Mouse (Mus musculus): ENCODE data around the gene Fam57a.
A peak's percentile ranks its signal among the peaks of the same experiment; 100 is the strongest.

The Fam57a gene

DNA sequence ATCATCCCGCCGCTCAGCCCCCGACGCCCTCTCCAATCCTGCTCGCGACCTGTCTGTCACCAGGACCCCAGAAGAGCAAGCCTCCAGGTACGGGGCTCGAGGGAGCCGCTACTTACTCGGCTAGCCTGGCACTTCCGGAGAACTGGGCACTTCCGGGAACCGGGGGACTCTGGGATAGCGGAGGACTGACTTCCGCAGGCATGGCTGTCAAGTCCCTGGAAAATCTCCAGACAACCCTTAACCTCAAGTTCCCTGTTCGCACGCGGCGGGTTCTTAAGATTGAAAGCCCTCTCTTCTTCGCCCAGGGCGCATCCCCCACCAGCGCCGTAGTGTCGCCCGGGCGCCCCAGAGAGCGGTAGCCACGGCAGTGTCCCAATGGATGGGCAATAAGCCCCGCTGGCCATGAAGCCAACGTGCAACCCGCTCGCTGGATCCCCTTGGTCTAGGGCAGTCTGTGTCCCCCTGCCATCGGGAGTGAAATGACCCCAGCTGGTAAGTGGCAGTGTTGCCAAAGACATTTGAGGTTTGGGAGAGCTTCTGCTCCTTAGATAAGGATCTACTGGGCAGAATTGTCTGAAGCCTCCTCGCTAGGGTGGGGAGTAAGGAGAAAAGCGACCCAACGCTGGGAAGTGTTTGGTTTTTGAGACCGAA lies at the start of gene Fam57a, which contains the start of gene Vps53:
Gene Fam57a, plus strand, starts transcription at position 177 of the 651 bp plus-strand sequence.
Gene Vps53, minus strand, starts transcription at position 153 of the 651 bp plus-strand sequence.
- peak; percentile 82 for DNase-seq (ENCODE audit: low read depth, low spot score)

DNA sequence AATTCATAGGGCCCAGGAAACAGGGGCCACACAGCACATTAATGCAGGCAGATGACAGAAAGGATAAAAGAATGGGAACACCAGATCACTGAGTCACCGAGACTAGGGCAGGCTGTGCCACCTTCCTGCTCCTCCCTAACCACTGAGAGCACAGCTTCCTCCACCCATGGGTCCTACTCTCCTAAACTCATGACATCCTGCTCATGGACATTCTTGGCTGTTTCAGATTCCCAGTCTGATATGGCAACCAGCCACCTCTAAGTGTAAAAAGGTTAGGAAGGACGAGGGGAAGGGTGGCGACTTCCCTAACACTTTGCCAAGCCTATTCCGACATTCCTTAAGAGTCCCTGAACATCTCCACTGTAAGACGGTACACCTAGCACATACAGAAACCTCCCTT lies 48.6 kb upstream of the Fam57a start:
- DNase-seq (ENCODE audit: low read depth, low spot score), result no peak

DNA sequence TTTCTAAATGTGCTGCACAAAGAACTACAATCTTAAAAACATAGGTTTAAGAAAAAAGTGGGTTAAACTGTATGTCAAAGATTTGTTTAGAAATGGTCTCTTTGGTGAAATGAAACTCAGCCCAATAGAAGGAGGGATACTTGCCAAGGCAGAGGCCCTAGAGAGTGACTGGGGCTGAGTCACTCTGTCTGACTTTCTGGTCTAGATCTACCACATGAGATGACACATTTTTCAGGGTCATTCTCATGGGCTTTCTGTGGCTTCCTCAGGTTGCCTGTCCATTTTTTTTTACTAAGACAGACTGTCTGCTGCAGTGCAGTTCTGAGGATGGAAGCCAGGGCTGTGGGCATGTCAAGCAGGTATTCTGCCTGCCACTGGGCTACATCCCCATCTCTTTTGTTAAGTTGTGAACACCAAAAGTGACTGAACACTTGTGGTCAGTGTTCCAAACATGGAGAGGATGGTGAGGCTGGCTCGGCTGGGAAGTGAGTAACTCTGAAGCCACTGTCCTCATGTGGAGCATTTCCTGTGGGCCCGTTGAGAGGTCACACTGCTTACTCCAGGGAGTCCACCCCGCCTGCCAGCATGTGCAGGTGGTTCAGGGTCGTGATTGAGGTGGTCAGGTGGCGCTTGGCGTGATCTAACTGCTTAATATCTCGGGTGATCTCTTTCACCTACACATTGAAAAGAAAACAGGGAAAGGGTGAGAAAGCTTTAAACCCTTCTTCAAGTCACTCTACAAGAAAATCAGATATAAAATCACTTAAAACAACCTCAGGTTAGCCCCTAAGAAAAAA lies 43.6 kb upstream of the Fam57a start:
- no peak for DNase-seq (ENCODE audit: low read depth, low spot score)

DNA sequence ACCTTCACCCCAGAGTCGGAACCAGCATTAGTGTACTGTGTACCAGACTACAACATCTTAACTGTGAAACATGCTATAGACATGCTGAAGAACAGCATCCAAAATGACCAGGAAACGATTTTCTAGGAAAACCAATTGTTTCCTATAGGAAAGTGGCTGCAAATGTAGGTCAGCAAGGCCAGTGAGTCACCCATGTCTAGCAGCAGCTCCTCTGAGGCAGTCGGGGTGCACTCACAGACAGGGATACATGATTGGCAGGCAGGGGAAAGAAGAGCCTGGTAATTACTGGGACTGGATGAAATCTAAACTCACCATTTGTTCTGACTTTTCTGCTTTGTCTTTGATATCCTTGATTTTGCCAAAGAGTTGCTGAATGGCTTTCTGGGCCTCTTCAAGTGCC lies 41.5 kb upstream of the Fam57a start:
- DNase-seq (ENCODE audit: low read depth, low spot score), result no peak

DNA sequence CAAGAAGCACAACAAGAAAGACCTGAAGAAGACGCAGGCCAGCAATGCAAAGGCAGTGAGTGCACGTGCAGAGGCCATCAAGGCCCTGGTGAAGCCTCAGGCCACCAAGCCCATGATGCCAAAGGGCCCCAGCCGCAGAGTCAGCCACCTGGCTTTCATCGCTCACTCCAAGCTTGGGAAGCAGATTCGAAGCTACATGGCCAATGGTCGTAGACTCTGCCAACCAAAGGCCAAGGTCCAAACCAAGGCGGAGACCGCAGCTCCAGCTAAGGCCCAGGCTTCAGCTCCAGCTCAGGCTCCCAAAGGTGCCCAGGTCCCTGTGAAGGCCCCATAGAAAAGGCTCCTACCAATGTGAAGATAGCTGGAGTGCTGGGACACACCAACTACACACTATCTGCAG lies 35.1 kb upstream of the Fam57a start:
- no peak for DNase-seq (ENCODE audit: low read depth, low spot score)

DNA sequence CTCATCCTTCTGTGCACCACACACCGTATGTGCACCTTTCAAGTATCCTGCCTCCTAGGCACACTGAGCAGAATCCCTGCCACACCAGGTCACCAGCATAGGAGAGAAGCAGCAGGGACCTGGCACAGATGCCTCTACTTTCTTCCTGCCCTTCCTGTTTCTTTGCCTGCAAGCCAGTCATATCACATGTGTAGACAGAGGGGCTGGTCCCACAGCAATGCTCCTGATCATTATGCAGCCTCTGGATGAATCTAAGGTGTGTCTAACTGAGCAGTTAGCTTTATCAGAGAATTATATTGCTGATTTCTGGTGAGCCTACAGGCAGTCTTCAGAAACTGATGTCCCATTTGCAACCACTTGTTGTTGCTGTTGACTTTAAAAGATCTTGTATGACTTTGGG lies 34.3 kb upstream of the Fam57a start:
- DNase-seq (ENCODE audit: low read depth, low spot score), result no peak

DNA sequence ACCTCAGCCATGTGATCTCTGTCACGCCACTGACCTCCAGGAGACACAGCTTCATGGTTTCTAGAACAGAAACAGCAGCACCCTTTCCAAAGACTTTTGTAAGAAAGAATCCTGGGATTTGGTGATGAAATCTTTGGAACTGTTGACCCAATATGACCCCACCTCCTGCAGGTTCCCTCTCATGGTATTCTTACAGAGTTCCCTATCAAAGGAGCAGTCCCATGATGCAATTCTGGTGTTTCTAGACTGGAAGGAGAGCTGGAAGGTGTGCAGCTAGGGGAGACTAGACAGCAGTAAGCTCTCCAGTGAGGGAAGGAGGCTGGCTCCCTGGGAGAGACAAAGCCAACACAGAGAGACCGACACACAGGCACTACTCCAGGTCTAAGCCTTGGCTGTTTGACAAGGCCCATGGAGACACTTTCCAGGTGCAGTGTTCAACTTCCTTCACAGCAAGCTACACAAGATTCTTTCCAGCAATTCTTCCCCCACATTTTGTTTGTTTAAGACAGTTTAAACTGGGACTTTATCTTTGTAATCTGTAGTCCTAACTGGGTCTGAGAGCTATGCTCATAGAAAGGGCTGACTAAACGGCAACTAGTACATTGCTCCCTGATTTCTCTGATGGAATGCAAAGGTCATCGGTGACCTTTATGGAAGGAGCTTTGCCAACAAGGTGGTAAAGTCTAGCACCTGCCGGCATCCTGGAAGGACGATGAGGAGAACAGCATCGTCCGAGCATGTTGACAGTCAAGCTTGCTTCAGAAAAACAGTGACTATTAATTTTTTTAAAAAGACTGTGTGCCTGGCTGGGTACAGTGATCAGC lies 33.1 kb upstream of the Fam57a start:
- DNase-seq (ENCODE audit: low read depth, low spot score), result no peak

DNA sequence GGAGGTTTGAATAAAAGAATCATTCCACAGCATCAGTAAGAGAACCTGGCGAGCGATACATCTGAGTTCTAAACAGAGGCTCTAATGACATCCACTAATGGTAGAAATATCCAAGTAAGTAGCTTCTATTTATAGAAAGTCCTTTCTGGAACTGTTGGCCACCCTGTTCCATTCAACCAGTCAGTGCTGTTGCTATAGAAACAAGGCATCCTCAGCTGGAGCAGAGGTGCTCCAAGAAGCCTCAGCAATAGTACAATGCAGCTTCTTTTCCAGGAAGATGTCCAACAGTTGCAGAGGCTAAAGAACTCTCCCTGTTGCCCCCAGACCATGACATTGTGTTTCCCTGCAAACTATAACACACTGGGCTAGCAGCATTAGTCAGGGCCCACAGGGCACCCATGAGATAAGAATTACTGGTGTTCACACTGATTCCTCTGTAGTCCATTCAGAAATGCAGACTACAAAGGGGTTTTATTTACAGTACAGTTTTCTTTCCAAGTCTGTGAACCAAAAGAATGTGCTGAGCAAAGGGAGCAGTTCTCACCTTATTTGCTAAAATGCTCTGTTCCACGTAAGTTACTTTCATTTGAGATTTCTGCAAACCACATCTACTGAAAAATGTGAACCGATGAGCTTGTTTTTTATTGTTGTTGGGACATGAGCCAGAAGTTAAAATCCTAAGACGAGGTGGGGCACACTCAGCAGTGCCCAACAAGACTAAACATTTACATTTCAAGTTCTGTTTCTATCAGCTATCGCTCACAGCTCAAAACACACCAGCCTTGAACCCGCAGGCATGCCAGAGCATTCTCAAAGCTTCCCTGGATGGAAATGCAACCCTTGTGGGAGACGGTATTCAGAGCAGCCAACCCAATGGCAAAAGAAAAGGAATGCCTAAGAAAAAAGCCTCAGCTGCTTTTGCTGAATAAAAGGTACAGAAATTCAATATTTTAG lies 31.1 kb upstream of the Fam57a start:
- no peak for DNase-seq (ENCODE audit: low read depth, low spot score)

DNA sequence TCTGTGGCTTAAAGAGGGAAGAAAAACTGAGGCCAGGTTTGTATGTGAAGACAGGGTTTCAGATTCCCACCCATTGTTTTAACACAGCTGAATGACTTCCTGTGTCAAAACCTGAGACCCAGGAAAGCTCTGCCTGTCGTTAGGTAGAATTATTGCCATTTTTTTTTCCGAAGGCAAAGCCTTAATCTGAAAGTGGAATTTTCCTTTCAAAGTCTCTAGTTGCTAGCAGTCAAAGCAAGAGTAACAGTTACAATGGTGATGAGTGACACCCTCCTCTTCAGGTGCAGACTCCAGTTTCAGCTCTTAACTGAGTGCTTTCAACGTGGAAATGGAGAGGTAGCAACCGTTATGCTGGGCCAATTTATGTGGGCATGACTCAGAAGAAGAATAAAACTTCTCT lies 28.5 kb upstream of the Fam57a start:
- DNase-seq (ENCODE audit: low read depth, low spot score), result no peak

DNA sequence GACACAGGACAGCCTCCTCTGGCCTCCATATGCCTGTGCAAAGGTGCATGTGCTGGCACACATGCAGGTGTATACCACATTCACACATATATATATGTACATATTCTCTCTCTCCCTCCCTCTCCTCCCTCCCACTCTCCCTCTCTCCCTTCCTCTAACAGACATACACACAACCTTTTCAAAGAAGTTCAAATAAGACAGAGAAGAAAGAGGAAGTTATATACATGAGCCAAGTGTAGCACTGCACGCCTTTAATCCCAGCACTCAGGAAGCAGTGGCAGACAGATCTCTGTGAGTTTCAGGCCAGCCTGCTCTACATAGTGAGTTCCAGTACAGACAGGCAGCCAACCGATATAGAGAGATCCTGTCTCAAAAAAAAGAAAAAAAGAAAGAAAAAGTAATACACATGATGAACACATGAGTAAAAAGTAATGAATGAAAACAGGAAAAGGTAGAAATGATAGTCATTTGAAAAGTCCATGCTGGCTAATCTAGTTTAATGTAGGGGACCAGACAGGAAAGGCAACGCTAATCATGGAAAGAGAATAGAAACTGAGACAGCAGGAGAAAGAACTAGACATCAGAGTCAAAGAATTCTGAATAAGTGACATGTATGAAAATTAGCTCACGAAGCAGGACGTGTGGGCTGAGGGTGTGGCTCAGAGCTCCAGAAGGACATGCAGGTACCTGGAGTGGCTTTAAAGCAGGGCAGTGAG lies 26.1 kb upstream of the Fam57a start:
- DNase-seq (ENCODE audit: low read depth, low spot score), result peak; percentile 17

DNA sequence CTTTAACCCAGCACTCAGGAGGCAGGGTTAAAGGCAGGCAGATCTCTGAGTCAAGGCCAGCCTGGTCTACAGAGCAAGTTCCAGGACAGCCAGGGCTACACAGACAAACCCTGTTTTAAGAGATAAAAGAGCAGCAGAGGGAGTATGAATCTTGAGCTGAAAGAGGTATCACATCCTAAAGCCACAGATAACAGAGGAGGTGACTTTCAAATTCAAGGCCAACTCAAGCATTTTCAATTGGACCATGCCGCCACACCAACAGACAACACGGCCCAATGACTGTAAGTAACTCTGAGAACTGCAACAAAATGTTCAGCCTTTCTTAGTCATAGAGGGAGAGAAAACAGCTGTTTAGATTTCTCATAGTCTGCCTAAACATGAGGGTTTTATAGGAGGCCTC lies 25.3 kb upstream of the Fam57a start:
- DNase-seq (ENCODE audit: low read depth, low spot score), result no peak

DNA sequence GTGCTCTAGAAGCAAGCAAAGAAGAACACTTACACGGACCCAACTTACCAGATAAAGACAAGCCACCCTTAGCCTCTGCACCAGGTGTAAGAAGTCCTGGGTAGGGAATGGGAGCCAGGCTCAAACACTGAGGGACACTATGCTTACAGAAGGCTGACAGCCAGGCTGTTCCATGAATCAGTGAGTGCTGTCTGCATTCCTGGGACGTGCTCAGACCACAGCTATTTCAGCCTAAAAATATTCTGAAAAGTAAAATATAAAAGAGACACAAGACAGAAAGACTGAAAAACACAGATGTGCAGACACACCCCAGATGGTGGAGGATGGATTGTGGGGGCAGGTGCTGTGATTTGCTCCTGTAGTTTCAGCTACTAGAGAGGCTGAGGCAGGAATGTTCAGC lies 24.6 kb upstream of the Fam57a start:
- DNase-seq (ENCODE audit: low read depth, low spot score), result no peak

DNA sequence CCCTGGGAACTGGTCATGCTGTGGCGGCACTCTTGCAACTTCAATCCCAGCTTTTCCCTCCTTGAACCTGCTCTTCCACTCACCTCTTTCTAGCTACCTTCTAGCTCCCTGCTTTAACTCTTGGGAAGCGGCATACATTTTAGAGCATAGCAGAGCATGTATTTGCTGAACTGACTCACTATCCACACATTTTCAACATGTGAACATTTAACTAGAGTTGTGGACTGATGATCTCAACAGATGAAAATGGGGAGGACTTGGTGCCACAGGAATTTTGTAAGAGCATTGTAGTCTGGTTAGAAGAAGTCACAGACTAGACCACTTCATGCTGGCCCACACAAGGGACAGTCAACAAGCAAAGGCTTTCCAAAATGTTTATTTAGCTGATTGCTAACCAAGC lies 21.1 kb upstream of the Fam57a start:
- DNase-seq (ENCODE audit: low read depth, low spot score), result no peak

DNA sequence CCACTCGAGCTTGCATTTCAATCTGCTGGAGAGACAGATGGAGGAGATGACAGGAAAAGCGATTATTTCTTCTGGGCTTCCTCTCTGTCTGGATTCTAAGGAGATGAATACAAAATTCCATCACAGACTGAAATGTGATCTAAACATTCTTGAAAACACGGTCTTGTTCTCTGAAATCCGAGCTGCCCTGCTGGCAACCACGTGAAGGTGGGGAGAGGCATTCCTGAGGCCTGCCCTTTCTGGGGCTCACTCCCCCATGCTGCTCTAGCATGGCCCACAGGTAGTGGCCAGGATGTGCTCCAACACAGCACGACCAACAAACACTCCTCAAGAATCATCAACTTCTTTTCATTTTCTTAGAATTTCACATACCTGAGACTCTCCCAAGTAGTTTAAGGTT lies 19.2 kb upstream of the Fam57a start:
- DNase-seq (ENCODE audit: low read depth, low spot score), result no peak

DNA sequence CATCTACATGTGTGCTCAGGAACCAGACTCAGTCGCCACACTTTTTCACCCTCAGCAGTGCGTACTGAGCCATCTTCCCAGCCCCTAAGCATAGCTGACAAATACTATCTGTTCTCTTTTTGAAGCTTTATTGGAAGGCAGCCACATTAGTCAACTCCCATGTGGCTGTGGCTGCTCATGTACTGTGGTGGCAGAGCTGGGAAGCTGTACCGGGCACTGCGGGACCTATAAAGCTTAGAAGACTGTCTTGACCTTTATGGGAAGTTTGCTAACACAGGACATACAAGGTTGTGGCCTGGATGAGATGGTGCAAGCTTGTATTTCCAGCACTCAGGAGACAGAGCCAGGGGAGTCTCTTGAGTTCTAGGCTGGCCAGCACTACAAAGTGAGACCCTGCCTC lies 12.8 kb upstream of the Fam57a start:
- DNase-seq (ENCODE audit: low read depth, low spot score), result no peak

DNA sequence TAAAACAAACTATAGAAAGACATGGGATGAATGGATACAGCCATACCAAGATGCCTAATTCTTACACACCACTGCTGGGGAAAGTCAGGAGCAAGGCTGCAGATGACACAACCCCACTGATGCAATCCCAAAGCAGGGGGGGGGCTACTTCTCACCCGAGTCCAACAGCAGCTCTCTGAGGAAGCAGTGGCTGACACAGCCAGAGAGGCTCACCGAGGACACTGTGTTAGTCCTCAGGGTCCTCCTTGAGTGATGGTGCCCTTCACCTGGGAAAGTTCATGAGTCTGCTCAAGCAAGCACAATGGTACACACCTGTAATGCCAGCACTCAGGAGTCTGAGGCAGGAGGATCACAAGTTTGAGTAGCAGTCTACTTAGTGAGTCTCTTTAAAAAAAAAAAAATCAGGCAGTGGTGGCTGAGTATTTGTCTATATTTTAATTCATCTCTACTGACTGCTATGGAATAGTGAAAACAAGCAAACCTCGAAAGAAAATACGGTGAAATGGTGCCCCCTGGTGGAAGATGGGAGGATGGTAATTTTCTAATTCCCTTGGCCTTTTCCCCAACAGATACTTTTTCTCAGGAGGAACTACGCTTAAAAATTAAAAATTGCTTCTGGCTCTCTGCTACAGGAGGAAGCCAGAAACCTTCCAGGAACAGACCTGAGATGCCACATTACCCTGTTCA lies 12.2 kb upstream of the Fam57a start:
- peak; percentile 67 for DNase-seq (ENCODE audit: low read depth, low spot score)

DNA sequence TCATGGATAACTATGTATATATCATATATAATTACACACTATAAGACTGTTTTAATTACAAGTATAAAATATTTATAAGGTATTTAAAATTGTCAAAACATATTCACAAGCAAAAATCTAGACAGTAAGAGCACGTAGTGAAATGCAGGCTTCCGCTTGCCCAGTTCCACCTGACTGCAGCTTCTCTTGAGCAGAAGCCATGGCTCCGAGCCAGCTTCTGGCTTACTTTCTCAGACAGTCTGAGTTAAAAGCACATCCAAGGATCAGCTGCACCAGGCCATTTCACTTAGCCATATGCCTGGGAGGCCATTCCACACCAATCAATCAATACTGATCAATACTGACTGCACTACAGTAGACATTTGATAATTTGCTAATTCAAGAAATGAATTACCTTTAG lies 10.5 kb upstream of the Fam57a start:
- DNase-seq (ENCODE audit: low read depth, low spot score), result no peak

DNA sequence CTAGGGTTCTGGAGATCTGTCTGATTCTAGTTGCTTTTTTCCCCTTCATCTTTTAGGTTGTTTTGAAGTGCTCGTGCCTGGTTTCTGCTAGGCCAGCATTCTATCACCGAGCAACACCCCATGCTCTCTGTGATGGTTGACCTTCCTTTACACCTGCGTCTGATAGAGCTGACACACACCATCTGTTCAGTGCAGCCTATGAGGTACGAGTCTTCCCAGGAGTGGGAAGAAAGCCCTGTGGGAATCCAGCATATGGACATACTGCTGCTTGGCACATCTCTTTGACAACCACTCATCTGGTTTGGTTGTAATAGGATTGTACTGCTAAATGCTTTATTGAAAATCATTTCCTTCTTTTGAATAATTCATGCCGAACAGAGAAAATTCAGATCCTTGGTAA lies 9.3 kb upstream of the Fam57a start:
- DNase-seq (ENCODE audit: low read depth, low spot score), result no peak

DNA sequence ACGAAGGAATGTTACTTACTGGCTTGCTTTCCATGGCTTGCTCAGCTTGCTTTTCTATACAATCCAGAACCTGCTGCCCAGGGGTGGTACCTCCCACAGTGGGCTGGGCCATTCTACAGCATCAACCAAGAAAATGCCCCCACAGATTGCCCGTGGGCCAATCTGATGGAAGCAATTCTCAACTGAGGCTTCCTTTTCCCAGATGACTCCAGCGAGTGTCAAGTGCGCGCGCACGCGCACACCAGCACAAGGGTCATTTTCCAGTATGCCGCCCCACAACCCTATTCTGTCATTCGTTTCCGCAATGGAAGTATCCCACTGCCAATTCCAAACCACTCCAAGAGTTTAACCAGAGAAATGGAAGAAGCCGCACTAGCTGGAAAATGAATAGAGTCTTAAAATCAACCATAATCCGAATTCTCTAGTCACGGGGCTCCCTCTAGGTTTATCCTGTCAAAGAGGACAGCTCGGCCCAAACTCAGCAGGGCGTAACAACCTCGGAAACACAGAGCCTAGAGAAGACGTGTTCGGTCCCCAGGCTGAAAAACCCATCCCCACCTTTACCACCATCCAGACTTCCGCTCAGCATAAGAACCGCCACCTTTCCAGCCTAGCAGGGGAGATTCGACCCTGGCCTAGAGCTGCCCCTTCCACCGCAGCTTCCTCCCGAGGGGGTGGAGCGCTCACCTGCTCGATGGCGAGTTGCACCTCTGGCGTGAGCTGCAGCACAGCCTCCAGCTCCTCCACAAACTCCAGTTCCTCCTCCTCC lies 561 bp upstream of the Fam57a start:
- DNase-seq (ENCODE audit: low read depth, low spot score), result peak; percentile 28
